Mouse (Mus musculus) lung, postnatal 10 days (tissue): ENCODE data around the gene Mrpl45.
"Not testable (repeated sequence)": the region's sequence is repeated elsewhere in the genome, so short reads cannot be mapped to it uniquely, and the experiment has no call there.

Source experiments
- DNase-seq: peaks from one replicate; pipeline ENCODE4 v3.0.0; 2021

The Mrpl45 gene

GRCm38 (mm10) chr11:97299939-97300338, 15.6 kb upstream of the Mrpl45 start:
- DNase-seq = no peak

GRCm38 (mm10) chr11:97301406-97301805, 14.1 kb upstream of the Mrpl45 start:
- DNase-seq = no peak

- peak; percentile 89 for DNase-seq
Measured at GRCm38 (mm10) chr11:97302231-97302781, 13.2 kb upstream of the Mrpl45 start.

GRCm38 (mm10) chr11:97304631-97305030, 10.9 kb upstream of the Mrpl45 start:
- DNase-seq = no peak

- DNase-seq = no peak
Measured at GRCm38 (mm10) chr11:97307294-97308069, 8.0 kb upstream of the Mrpl45 start.

GRCm38 (mm10) chr11:97308806-97309450, 6.6 kb upstream of the Mrpl45 start:
- DNase-seq = no peak

DNA sequence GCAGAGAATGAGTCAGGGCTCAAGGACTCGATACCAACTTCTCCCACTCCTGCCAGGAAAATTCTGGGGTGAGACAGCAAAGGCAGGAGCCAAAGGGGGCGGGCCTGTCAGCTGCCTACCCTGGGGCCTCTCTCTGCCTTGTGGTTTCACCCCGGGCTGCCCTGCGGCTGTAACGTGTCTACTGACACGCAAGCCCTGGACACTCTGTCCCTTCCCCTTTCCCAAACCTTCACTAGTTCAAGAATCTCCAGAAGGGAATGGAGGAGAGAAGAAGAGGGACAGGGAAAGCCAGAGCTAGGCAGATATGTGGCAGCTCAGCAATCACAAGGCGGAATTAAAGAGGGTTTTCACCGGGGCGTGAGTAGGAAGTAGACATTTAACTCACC, 6.1 kb upstream of the Mrpl45 start:
- peak; percentile 90 for DNase-seq

DNA sequence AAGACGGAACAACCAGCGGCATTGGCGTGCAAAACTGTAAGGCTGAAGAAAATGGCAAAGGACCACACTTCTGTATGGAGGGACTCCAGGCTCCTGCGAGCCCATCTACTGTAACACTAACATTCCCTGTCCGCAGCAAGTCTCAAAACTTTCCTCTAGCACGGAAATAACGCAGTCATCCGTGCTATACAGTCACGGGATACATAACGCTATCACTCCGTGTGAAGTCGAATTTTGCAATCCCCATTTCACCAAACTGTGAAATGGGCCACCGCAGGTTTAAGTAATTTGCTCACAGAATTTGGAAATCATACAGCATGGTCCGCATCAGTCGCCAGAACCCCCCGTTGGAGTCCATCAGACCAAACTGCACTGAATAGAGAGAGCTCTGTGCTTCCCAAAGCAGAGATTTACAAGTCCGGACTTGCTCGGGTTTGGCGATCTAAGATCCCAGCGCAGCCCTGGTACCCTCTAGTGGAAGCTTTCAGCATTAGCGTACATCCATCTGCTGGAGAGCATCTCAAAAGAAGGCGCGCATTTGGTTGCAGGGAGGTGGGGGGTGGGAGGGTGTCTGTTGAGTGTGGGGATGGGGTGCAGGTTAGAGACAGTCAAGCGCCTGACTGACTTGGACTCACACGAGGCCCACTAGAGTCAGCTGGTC, 5.5 kb upstream of the Mrpl45 start:
- DNase-seq = peak; percentile 88

DNA sequence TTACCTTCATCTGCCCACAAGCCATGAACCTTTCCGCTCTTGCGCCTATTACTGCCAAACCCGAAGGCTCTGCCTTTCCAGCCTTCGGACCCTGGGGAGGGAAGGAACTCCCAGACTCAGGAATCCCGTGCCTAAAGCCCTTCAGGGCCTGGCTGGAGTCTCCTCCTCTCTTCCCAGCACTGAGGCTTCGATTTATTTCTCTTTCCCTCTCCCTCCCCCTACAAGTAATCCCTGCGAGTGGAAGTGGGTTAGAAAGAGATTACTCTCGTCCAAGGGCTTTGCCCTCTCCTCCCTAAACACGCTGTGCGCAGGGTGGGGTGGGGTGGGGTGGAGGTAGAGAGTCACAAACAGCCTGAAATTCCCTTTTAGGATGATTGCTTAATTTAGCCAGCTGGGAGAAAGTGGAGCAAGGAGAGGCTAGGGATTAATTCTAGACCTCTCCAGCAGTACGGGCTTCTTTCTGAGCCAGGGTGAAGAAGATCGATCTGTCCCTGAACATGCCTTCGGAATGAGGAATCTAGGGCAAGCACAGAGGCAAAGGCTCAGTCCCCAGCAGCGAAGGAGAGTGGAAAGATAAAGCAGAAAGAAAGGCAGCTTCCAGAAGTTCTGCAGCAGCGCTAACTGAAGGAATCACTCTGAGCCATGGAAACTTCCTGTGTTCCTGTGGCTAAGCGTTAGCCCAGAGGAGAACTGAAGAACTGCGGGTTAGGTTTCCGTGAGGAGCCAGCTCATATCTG, 4.5 kb upstream of the Mrpl45 start:
- DNase-seq = peak; percentile 58

- DNase-seq = not testable (repeated sequence)
Measured at GRCm38 (mm10) chr11:97312871-97313270, 2.6 kb upstream of the Mrpl45 start.

- DNase-seq = peak; percentile 33
Measured at GRCm38 (mm10) chr11:97314110-97314509, 1.4 kb upstream of the Mrpl45 start.

GRCm38 (mm10) chr11:97314751-97315503, 589 bp upstream of the Mrpl45 start:
- DNase-seq = no peak

DNA sequence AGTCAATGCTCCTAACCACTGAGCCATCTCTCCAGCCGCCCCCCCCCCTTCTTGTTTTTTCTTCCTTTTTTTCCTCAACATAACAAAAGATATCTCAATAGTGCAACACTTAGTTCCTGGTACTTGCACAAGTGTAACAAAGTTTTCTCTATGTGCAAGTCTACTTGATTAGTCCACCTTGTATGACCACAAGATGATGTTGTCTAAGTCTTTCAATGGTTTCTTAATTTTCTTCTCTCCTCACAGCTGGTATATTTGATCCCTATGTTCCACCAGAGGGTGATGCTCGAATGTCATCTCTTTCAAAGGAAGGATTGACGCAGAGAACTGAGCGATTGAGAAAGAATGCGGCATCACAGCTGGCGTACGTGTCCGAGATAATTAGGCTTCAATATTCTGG, 5.7 kb downstream of the Mrpl45 start:
- DNase-seq = no peak

DNA sequence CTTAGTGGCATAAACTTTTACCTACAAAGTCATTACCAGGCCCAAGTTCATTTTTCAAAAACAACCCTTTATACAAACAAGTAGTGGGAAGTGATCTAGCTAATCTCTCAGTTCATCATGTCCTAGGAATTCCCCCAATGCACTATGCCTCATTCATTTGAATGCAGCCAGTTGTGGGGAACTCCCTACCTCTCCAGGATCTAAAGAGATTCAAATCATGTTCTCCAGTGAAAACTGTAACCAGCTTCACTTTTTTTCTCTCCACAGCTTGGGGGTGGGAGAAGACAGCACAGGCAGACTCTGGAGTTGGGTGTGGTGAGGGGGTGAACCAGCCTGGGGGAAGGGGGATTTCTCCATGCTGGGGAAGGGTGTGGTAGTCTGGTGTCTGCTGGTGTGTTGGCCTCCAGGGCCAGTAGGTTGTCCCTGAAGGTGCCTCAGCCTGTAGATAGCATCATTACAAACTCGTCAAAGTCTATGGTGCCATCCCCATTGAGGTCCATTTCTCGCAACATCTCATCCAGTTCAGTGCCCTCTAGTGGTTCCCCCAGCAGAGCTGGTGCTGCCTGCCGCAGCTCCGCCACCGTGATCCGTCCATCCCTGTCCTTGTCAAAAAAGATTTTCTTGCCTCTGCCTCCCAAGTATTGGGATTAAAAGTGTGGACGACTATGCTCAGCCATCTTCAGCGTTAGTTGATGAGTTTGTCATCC, 6.5 kb downstream of the Mrpl45 start:
- not testable (repeated sequence) for DNase-seq

GRCm38 (mm10) chr11:97325224-97325623, 9.7 kb downstream of the Mrpl45 start:
- DNase-seq = no peak

DNA sequence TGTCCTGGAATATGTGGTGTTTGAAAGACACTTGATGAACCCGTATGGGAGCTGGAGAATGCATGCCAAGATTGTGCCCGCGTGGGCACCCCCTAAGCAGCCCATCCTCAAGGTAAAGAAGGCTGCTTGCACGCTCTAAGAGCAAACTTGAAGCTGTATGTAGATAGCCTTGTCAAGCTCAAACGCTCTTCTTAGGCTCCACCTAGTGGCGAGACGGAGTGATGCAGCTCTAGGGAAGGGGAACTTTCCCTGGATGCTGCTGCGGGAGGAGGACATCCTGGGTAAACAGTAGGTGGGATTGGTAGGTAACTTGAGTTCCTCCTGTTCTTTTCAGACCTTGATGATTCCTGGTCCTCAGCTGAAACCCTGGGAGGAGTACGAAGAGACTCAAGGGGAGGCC, 12.6 kb downstream of the Mrpl45 start:
- DNase-seq = peak; percentile 72

DNA sequence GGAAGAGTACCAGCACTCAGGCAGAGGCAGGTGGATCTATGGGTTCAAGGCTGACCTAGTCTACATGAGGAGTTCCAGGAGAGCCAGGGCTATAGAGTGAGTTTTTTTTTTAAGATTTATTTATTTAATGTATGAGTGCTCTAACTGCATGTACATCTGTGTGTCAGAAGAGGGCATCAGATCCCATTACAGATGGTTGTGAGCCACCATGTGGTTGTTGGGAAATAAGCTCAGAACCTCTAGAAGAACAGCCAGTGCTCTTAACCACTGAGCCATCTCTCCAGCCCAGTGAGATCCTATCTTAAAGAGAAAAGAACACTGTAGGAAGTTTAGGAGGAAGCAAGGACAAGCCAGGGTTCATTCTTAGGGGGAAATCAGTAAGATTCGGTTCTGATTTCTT, 14.8 kb downstream of the Mrpl45 start:
- no peak for DNase-seq

DNA sequence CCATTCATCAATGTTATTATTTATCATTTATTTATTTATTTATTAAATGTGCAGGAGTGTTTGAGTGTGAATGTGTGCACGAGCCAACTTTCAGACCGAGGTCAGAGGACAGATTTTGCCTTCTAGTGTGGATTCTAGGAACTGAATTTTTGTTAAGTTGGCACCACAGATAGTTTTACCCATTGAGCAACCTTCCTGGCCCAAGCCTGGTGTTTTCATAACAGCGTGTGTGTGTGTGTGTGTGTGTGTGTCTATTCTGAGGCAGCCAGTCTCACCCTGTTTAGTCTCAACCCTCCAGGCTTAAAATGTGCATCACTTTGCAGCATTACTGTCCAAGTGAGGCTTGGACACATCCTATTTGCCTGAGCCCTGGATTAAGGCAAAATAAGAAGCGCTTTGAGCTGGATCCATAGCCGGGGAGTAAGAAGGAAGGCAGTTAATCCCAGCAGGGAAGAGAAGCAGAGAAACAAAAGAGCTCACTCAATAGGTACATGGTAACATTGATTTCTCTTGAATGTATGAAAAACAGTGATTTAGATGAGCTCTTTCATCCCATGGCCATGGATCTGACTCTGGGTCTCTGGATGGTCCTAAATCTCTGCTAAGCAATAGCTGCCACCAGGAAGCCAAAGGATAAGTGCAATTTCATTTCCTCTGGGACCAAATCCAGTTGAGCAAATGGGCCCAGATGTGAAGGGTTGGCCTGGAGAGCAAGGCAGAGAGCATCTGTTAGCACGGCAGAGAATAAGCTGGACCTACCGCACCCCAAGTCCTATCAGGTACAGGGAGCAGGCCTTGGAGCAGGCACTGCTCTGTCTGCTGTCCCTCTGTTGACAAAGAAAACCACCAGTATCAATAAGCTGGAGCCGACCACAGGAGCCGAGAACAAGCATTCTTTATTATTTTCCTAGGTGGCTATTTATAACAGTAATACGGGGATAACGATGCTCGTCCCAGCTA, 16.0 kb downstream of the Mrpl45 start:
- no peak for DNase-seq

DNA sequence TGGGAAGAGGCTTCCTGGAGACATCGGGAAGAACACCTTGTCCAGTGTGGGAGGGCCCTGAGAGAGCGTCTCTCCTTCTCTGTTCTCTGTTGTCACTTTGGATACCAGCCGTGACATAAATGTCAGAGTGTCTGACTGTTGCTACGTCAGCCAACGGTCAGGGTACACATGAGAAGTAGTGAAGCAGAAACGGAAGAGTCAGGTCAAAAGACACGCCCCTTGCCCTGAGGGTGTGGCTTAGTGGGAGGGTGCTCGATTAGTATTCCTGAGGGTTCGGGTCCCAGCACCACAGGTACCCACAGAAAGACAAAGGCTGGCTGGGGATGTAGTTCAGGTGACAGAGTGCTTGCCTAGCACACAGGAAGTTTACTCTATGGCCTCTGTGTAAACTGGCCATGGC, 17.5 kb downstream of the Mrpl45 start:
- DNase-seq = no peak

DNA sequence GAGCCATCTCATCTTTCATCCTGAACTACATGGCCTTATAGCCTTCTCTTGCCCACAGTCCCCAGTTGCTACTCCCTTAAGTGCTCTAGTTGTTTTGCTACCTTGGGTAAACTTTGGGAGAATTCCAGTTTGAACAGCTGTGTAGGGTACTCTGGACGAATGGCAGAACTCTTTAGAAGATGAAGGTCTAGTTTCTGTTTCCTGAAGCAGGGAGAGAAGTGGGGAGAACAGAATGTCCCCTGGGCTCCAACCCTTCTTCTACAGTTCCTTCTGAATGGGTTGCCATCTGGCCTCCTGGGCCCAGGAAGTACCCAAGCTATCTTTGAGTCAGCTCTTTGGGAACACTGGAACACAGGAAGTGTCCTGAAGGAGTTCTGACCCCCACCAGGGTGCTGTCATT, 18.4 kb downstream of the Mrpl45 start:
- DNase-seq = no peak
